In genomic region chr16:35441346-35442025, GRCm38 (mm10) we compare ENCODE assay signal across 20 mouse cellular contexts. TPM values are rescaled to one million over a fixed set of nuclear protein-coding genes. Genes with fewer than 3 reads are reported as not detected.
DNase-seq lines count a peak whose midpoint lies in the region; ATAC-seq and TF ChIP-seq lines count a peak whose summit lies in the region.
"Had no signal": no experiment of that assay in that cellular context is flagged by ENCODE, and none has a peak within 500 bp of the region (broad histone marks: within the 10 kb centered on the region; RNA-seq: fewer than 3 reads in every experiment).

No protein-coding gene starts in this region.

- no peak for TF ChIP-seq EP300 in lung, postnatal 0 days (IDR thresholded peaks at IDR 0.05)

- no peaks in the 10 kb centered on the region for H3K4me1 ChIP-seq in hindbrain, embryonic 12.5 days
- no peaks in the 10 kb centered on the region for H3K4me1 ChIP-seq in hindbrain, embryonic 10.5 days (replicated peaks)
- H3K4me1 ChIP-seq in lung, postnatal 0 days (ENCODE audit: insufficient read depth, low read depth, low read length), result no peaks in the 10 kb centered on the region
- H3K4me1 ChIP-seq: embryonic facial prominence, embryonic 12.5 days had no signal

- no peak overlapping the region for H3K9ac ChIP-seq in hindbrain, embryonic 12.5 days
- H3K9ac ChIP-seq in lung, postnatal 0 days (replicated peaks; ENCODE audit: low read depth), result no peak overlapping the region
- H3K9ac ChIP-seq: embryonic facial prominence, embryonic 12.5 days; forebrain, embryonic 13.5 days; liver, embryonic 14.5 days had no signal

- 0 out of 2 replicates have a peak overlapping the region, but pooled peaks have one; percentile 12 for H3K27ac ChIP-seq in hindbrain, embryonic 12.5 days
- no peak overlapping the region for H3K27ac ChIP-seq in hindbrain, embryonic 10.5 days
- no peak overlapping the region for H3K27ac ChIP-seq in lung, postnatal 0 days (ENCODE audit: low read length)
- H3K27ac ChIP-seq: embryonic facial prominence, embryonic 12.5 days; forebrain, embryonic 13.5 days; liver, embryonic 14.5 days; macrophage had no signal

- DNase-seq in hindbrain, embryonic 10.5 days (ENCODE audit: low spot score), result no peak
- peak; percentile 78 for DNase-seq in right cerebral cortex, adult 18-20 months
- DNase-seq in right cerebral cortex, postnatal 4 days, result no peak
- peak; percentile 59 to 75 for DNase-seq in layer of hippocampus, postnatal 25 days (ENCODE audit: extremely low spot score in 1 of 2, low spot score in 1 of 2)
- DNase-seq in telencephalon, adult 2 months (ENCODE audit: low read depth, low spot score), result peak; percentile 44
- no peak for DNase-seq in urinary bladder, adult 2 months (ENCODE audit: low spot score)
- no peak for DNase-seq in lung, postnatal 0 days (ENCODE audit: low spot score)
- DNase-seq: adrenal gland, adult 8-10 months; cerebellum, adult 9-11 months; heart, adult 11 months; heart, postnatal 36 days; kidney, adult 8-10 months; retina, postnatal 1 day; thymus, postnatal 14 days had no signal

- WGBS in hindbrain, embryonic 12.5 days, result 82% methylated on average over 9 of the region's 9 CpGs
- 89% methylated on average over 9 of the region's 9 CpGs for WGBS in hindbrain, embryonic 10.5 days
- 94% methylated on average over 9 of the region's 9 CpGs for WGBS in lung, postnatal 0 days

- H3K36me3 ChIP-seq in hindbrain, embryonic 12.5 days, result no peaks in the 10 kb centered on the region
- H3K36me3 ChIP-seq in hindbrain, embryonic 10.5 days, result peaks cover 47% of the 10 kb centered on the region
- no peaks in the 10 kb centered on the region for H3K36me3 ChIP-seq in lung, postnatal 0 days (ENCODE audit: insufficient read depth, low read length)

- H3K4me2 ChIP-seq in hindbrain, embryonic 12.5 days (replicated peaks), result no peak overlapping the region
- no peak overlapping the region for H3K4me2 ChIP-seq in lung, postnatal 0 days (replicated peaks; ENCODE audit: low read depth, low read length)
- H3K4me2 ChIP-seq: embryonic facial prominence, embryonic 12.5 days; forebrain, embryonic 13.5 days had no signal

- TF ChIP-seq CTCF in lung, postnatal 0 days (IDR thresholded peaks at IDR 0.05), result no peak

- H3K9me3 ChIP-seq in hindbrain, embryonic 12.5 days (replicated peaks), result no peaks in the 10 kb centered on the region
- H3K9me3 ChIP-seq in hindbrain, embryonic 10.5 days, result no peaks in the 10 kb centered on the region
- H3K9me3 ChIP-seq in lung, postnatal 0 days (ENCODE audit: low read length), result no peaks in the 10 kb centered on the region
- H3K9me3 ChIP-seq: embryonic facial prominence, embryonic 12.5 days; forebrain, embryonic 13.5 days had no signal

- H3K27me3 ChIP-seq in hindbrain, embryonic 12.5 days, result no peaks in the 10 kb centered on the region
- H3K27me3 ChIP-seq in hindbrain, embryonic 10.5 days (ENCODE audit: insufficient read depth, poor library complexity, severe bottlenecking), result no peaks in the 10 kb centered on the region
- H3K27me3 ChIP-seq in lung, postnatal 0 days (replicated peaks; ENCODE audit: insufficient read depth, low read length), result no peaks in the 10 kb centered on the region
- H3K27me3 ChIP-seq: embryonic facial prominence, embryonic 12.5 days; forebrain, embryonic 13.5 days had no signal

- no peak overlapping the region for H3K4me3 ChIP-seq in hindbrain, embryonic 12.5 days
- no peak overlapping the region for H3K4me3 ChIP-seq in hindbrain, embryonic 10.5 days
- H3K4me3 ChIP-seq in lung, postnatal 0 days (ENCODE audit: low read depth, low read length), result no peak overlapping the region
- H3K4me3 ChIP-seq: embryonic facial prominence, embryonic 12.5 days; forebrain, embryonic 13.5 days; myocyte had no signal

- ATAC-seq in hindbrain, embryonic 12.5 days (ENCODE audit: low FRiP score), result no peak; the same call in 1 of the 2 replicates
- no peak for ATAC-seq in lung, postnatal 0 days
- ATAC-seq: forebrain, embryonic 13.5 days had no signal

RNA-seq across cellular contexts. Expression of gene Pdia5, which starts 49.2 kb away (rescaled TPM):
- polyA plus RNA-seq in hindbrain, embryonic 12.5 days (2016; fragmentation: Nextera tagmentation; extraction: Ambion mirVana), result 25.5 and 27.6 TPM in 2 replicates
- polyA plus RNA-seq in hindbrain, embryonic 10.5 days (2016; fragmentation: Nextera tagmentation; extraction: Ambion mirVana), result 23.0 and 28.2 TPM in 2 replicates
- total RNA-seq in layer of hippocampus, postnatal 25 days (2021), result 1 to 10 TPM; 3.4 to 3.7 TPM
- 15.6 and 18.6 TPM in 2 replicates for polyA plus RNA-seq in urinary bladder, adult 2 months (2012; rRNA removed)
- polyA plus RNA-seq in lung, postnatal 0 days (2015; fragmentation: Nextera tagmentation; extraction: Ambion mirVana), result 47.4 and 49.4 TPM in 2 replicates

Comparison
In these comparisons a context has a peak if more than half of its experiments do, and no peak if none do; other contexts are left out.
1. DNase-seq: peak in right cerebral cortex, adult 18-20 months (single experiment), layer of hippocampus, postnatal 25 days (2 of 2) and telencephalon, adult 2 months (single experiment); none in hindbrain, embryonic 10.5 days (single experiment), right cerebral cortex, postnatal 4 days (single experiment), urinary bladder, adult 2 months (single experiment) and lung, postnatal 0 days (single experiment).